Mouse (Mus musculus) G1E (cell line): Measurements from ENCODE around the gene Syt8.

Source experiments
- CTCF ChIP-seq: IDR thresholded peaks from 2 replicates; pipeline ENCODE4 v1.5.1; 2012; ENCODE audit warnings: low read depth, low read length, inconsistent platforms, mixed read lengths
- GATA1 ChIP-seq: IDR thresholded peaks from 2 replicates; pipeline ENCODE4 v1.6.1; 2012; ENCODE audit warnings: borderline replicate concordance, low read length, inconsistent platforms, mixed read lengths

- TF ChIP-seq GATA1 (no peak), CTCF (no peak)
Observed at GRCm38 (mm10) chr7:142399250-142399649, 35.4 kb upstream of the Syt8 start.
